ENCODE assay signal across 8 mouse cellular contexts in genomic region chr3:122293954-122294850, GRCm38 (mm10). TPM values are rescaled to one million over a fixed set of nuclear protein-coding genes. Genes with fewer than 3 reads are reported as not detected.
DNase-seq lines count a peak whose midpoint lies in the region; ATAC-seq and TF ChIP-seq lines count a peak whose summit lies in the region.

TSS of gene Bcar3 (plus strand) at chr3:122294136.

- H3K9ac ChIP-seq in embryonic facial prominence, embryonic 15.5 days, result peak within 1 kb of the TSS; percentile 69
- H3K9ac ChIP-seq in heart, embryonic 11.5 days (ENCODE audit: low read depth, low read length), result peak within 1 kb of the TSS; percentile 92
- H3K9ac ChIP-seq in kidney, embryonic 15.5 days, result peak within 1 kb of the TSS; percentile 80
- peak within 1 kb of the TSS; percentile 85 for H3K9ac ChIP-seq in limb, embryonic 15.5 days
- H3K9ac ChIP-seq in midbrain, postnatal 0 days (replicated peaks; ENCODE audit: low read length, poor library complexity, severe bottlenecking), result peak within 1 kb of the TSS; percentile 96

- H3K36me3 ChIP-seq in C2C12 (ENCODE audit: control insufficient read depth, insufficient read depth), result no peaks in the 10 kb centered on the region
- no peaks in the 10 kb centered on the region for H3K36me3 ChIP-seq in embryonic facial prominence, embryonic 15.5 days
- H3K36me3 ChIP-seq in heart, embryonic 11.5 days (ENCODE audit: control insufficient read depth, insufficient read depth, low read length), result no peaks in the 10 kb centered on the region
- no peaks in the 10 kb centered on the region for H3K36me3 ChIP-seq in kidney, embryonic 15.5 days
- H3K36me3 ChIP-seq in limb, embryonic 15.5 days, result no peaks in the 10 kb centered on the region
- H3K36me3 ChIP-seq in midbrain, postnatal 0 days (ENCODE audit: insufficient read depth, low read length), result no peaks in the 10 kb centered on the region

- peak within 1 kb of the TSS; percentile 61 for H3K4me2 ChIP-seq in embryonic facial prominence, embryonic 15.5 days (replicated peaks)
- H3K4me2 ChIP-seq in heart, embryonic 11.5 days, result peak within 1 kb of the TSS; percentile 84
- H3K4me2 ChIP-seq in kidney, embryonic 15.5 days, result peak within 1 kb of the TSS; percentile 68
- peak within 1 kb of the TSS; percentile 87 for H3K4me2 ChIP-seq in limb, embryonic 15.5 days
- H3K4me2 ChIP-seq in midbrain, postnatal 0 days (ENCODE audit: low read depth, low read length, poor library complexity, severe bottlenecking), result peak within 1 kb of the TSS; percentile 84

- no peak for TF ChIP-seq CTCF in C2C12 (IDR thresholded peaks at IDR 0.05; ENCODE audit: control insufficient read depth, insufficient read depth, insufficient read length)
- no peak for TF ChIP-seq CTCF in bone marrow macrophage, adult 2 months (IDR thresholded peaks at IDR 0.05; ENCODE audit: low read depth, low read length)
- TF ChIP-seq CTCF in midbrain, postnatal 0 days (IDR thresholded peaks at IDR 0.05), result no peak

- no peaks in the 10 kb centered on the region for H3K27me3 ChIP-seq in C2C12 (ENCODE audit: control insufficient read depth, insufficient read depth, insufficient read length)
- H3K27me3 ChIP-seq in embryonic facial prominence, embryonic 15.5 days, result no peaks in the 10 kb centered on the region
- peaks cover 3% of the 10 kb centered on the region; the same call in 1 of the 2 replicates for H3K27me3 ChIP-seq in heart, embryonic 11.5 days (ENCODE audit: control insufficient read depth, insufficient read depth, low read length)
- no peaks in the 10 kb centered on the region for H3K27me3 ChIP-seq in kidney, embryonic 15.5 days
- H3K27me3 ChIP-seq in limb, embryonic 15.5 days, result no peaks in the 10 kb centered on the region
- no peaks in the 10 kb centered on the region for H3K27me3 ChIP-seq in midbrain, postnatal 0 days (ENCODE audit: insufficient read depth, low read length)

- H3ac ChIP-seq in C2C12 (ENCODE audit: control insufficient read depth, insufficient read length, low read depth), result peak within 1 kb of the TSS; percentile 90

- H3K9me3 ChIP-seq in embryonic facial prominence, embryonic 15.5 days (replicated peaks), result no peaks in the 10 kb centered on the region
- H3K9me3 ChIP-seq in heart, embryonic 11.5 days (replicated peaks; ENCODE audit: control insufficient read depth, low read length), result no peaks in the 10 kb centered on the region
- no peaks in the 10 kb centered on the region for H3K9me3 ChIP-seq in kidney, embryonic 15.5 days (replicated peaks)
- no peaks in the 10 kb centered on the region for H3K9me3 ChIP-seq in limb, embryonic 15.5 days
- no peaks in the 10 kb centered on the region for H3K9me3 ChIP-seq in midbrain, postnatal 0 days (ENCODE audit: low read length)

- peaks cover 27% of the 10 kb centered on the region for H3K4me1 ChIP-seq in bone marrow macrophage, adult 2 months (ENCODE audit: control insufficient read depth, insufficient read depth, low read length)
- H3K4me1 ChIP-seq in embryonic facial prominence, embryonic 15.5 days, result peaks cover 20% of the 10 kb centered on the region
- H3K4me1 ChIP-seq in heart, embryonic 11.5 days (ENCODE audit: control insufficient read depth, insufficient read depth, low read length), result peaks cover 11% of the 10 kb centered on the region; the same call in 1 of the 2 replicates
- H3K4me1 ChIP-seq in kidney, embryonic 15.5 days, result peaks cover 20% of the 10 kb centered on the region
- peaks cover 38% of the 10 kb centered on the region for H3K4me1 ChIP-seq in limb, embryonic 15.5 days
- H3K4me1 ChIP-seq in midbrain, postnatal 0 days (ENCODE audit: insufficient read depth, low read length), result peaks cover 6% of the 10 kb centered on the region

- WGBS in embryonic facial prominence, embryonic 15.5 days, result 4% methylated on average over 37 of the region's 37 CpGs
- 8% methylated on average over 37 of the region's 37 CpGs for WGBS in heart, embryonic 11.5 days (ENCODE audit: insufficient replicate concordance)
- WGBS in kidney, embryonic 15.5 days, result 6% methylated on average over 37 of the region's 37 CpGs
- WGBS in limb, embryonic 15.5 days, result 3% methylated on average over 37 of the region's 37 CpGs
- 2% methylated on average over 36 of the region's 37 CpGs for WGBS in midbrain, postnatal 0 days

- ATAC-seq in embryonic facial prominence, embryonic 15.5 days (ENCODE audit: insufficient number of reproducible peaks, low FRiP score, low TSS enrichment, low read depth), result peak; percentile 84
- peak; percentile 55 for ATAC-seq in heart, embryonic 11.5 days (replicated peaks; ENCODE audit: insufficient number of reproducible peaks, low FRiP score, low TSS enrichment)
- peak; percentile 69 for ATAC-seq in kidney, embryonic 15.5 days (replicated peaks; ENCODE audit: low FRiP score)
- peak; percentile 68 for ATAC-seq in limb, embryonic 15.5 days (ENCODE audit: insufficient number of reproducible peaks, low FRiP score, low TSS enrichment, low read depth)
- peak; percentile 88 for ATAC-seq in midbrain, postnatal 0 days (ENCODE audit: low FRiP score)

- peak; percentile 99 for DNase-seq in midbrain, postnatal 0 days (ENCODE audit: low spot score)
- DNase-seq in spleen, postnatal 14 days (ENCODE audit: low spot score in 2 of 2), result peak; percentile 56 to 70

- H3K4me3 ChIP-seq in C2C12 (ENCODE audit: insufficient read depth, poor library complexity, severe bottlenecking), result peak within 1 kb of the TSS; percentile 70
- peak within 1 kb of the TSS; percentile 81 for H3K4me3 ChIP-seq in bone marrow macrophage, adult 2 months (ENCODE audit: insufficient read depth, low read length)
- peak within 1 kb of the TSS; percentile 91 for H3K4me3 ChIP-seq in embryonic facial prominence, embryonic 15.5 days (replicated peaks)
- H3K4me3 ChIP-seq in heart, embryonic 11.5 days (ENCODE audit: low read depth, low read length), result peak within 1 kb of the TSS; percentile 93
- H3K4me3 ChIP-seq in kidney, embryonic 15.5 days (replicated peaks), result peak within 1 kb of the TSS; percentile 72
- H3K4me3 ChIP-seq in limb, embryonic 15.5 days, result peak within 1 kb of the TSS; percentile 94
- H3K4me3 ChIP-seq in midbrain, postnatal 0 days (ENCODE audit: low read depth, low read length), result peak within 1 kb of the TSS; percentile 88

- H3K79me3 ChIP-seq in C2C12 (ENCODE audit: low read depth), result no peaks in the 10 kb centered on the region

- no peaks in the 10 kb centered on the region for H3K79me2 ChIP-seq in C2C12 (ENCODE audit: control insufficient read depth, insufficient read depth)

- H3K27ac ChIP-seq in bone marrow macrophage, adult 2 months (ENCODE audit: insufficient read depth, low read depth, low read length), result peak within 1 kb of the TSS; percentile 49
- peak within 1 kb of the TSS; percentile 97 for H3K27ac ChIP-seq in embryonic facial prominence, embryonic 15.5 days (replicated peaks)
- peak within 1 kb of the TSS; percentile 93 for H3K27ac ChIP-seq in heart, embryonic 11.5 days (ENCODE audit: low read depth, low read length)
- peak within 1 kb of the TSS; percentile 97 for H3K27ac ChIP-seq in kidney, embryonic 15.5 days
- peak within 1 kb of the TSS; percentile 98 for H3K27ac ChIP-seq in limb, embryonic 15.5 days
- peak within 1 kb of the TSS; percentile 100 for H3K27ac ChIP-seq in midbrain, postnatal 0 days (ENCODE audit: low read depth, low read length)

- no peak for TF ChIP-seq POLR2A in bone marrow macrophage, adult 2 months (IDR thresholded peaks at IDR 0.05; ENCODE audit: borderline replicate concordance, low read depth, low read length)

TF ChIP-seq in C2C12, 6 proteins besides CTCF, POLR2A, EP300 and RAD21:
- TF ChIP-seq USF1 (IDR thresholded peaks at IDR 0.05; ENCODE audit: low read depth) (no peak), MAX (IDR thresholded peaks at IDR 0.05) (no peak), FOSL1 (IDR thresholded peaks at IDR 0.05; ENCODE audit: insufficient read depth, low read length, poor library complexity, severe bottlenecking) (no peak), MYOG (IDR thresholded peaks at IDR 0.05; ENCODE audit: control insufficient read depth, extremely low read depth, insufficient read length) (no peak), CEBPB (IDR thresholded peaks at IDR 0.05; ENCODE audit: low read depth) (no peak), MYOD1 (IDR thresholded peaks at IDR 0.05; ENCODE audit: control insufficient read depth, insufficient read length, low read depth) (no peak)

RNA-seq across cellular contexts. Expression of gene Bcar3, which starts in this region (rescaled TPM):
- polyA plus RNA-seq in C2C12 (2012; fragmentation: generic; extraction: Trizol), result 34.9 TPM
- 6.8 and 9.8 TPM in 2 replicates for polyA plus RNA-seq in bone marrow macrophage, adult 2 months (2012; ENCODE audit: insufficient read depth, insufficient read length, missing spikeins)
- 11.3 and 12.6 TPM in 2 replicates for polyA plus RNA-seq in embryonic facial prominence, embryonic 15.5 days (2015; fragmentation: Nextera tagmentation; extraction: Ambion mirVana)
- 6.4 and 8.7 TPM in 2 replicates for polyA plus RNA-seq in heart, embryonic 11.5 days (2014; fragmentation: Nextera tagmentation; extraction: Ambion mirVana)
- 13.8 and 15.5 TPM in 2 replicates for polyA plus RNA-seq in kidney, embryonic 15.5 days (2015; fragmentation: Nextera tagmentation; extraction: Ambion mirVana)
- 7.8 and 9.1 TPM in 2 replicates for polyA plus RNA-seq in limb, embryonic 15.5 days (2015; fragmentation: Nextera tagmentation; extraction: Ambion mirVana)
- 11.4 and 27.2 TPM in 2 replicates for total RNA-seq in midbrain, postnatal 0 days (2014; rRNA removed)
- 5.5 and 6.0 TPM in 2 replicates for polyA plus RNA-seq in midbrain, postnatal 0 days (2015; fragmentation: Nextera tagmentation; extraction: Ambion mirVana)

Comparison
In these comparisons a context has a peak if more than half of its experiments do, and no peak if none do; other contexts are left out.
1. Peak in every context shown above with its lines: DNase-seq, ATAC-seq, H3K4me3 ChIP-seq and H3K27ac ChIP-seq.
2. H3K27ac ChIP-seq: peak in every context shown above with its lines; median percentile 100 in midbrain, postnatal 0 days; 98 in limb, embryonic 15.5 days; 97 in embryonic facial prominence, embryonic 15.5 days; 97 in kidney, embryonic 15.5 days; 93 in heart, embryonic 11.5 days; 49 in bone marrow macrophage, adult 2 months.